Mouse (Mus musculus) ES-Bruce4 (cell line): ENCODE measurements around the gene Clcn2. TPM values are rescaled to one million over a fixed set of nuclear protein-coding genes. Genes with fewer than 3 reads are reported as not detected.
A peak's percentile ranks its signal among the peaks of the same experiment; 100 is the strongest.

ENCODE experiments used
- H3K27ac ChIP-seq: 2 replicates; pipeline ENCODE4 v1.5.1; 2012; ENCODE audit warnings: low read length, inconsistent platforms; ENCODE audit not compliant: insufficient read depth
- H3K27me3 ChIP-seq: 2 replicates; pipeline ENCODE4 v1.6.1; 2012; ENCODE audit warnings: mild to moderate bottlenecking, low read length, inconsistent platforms; ENCODE audit not compliant: control insufficient read depth, poor library complexity, insufficient read depth, severe bottlenecking
- H3K36me3 ChIP-seq: 2 replicates; pipeline ENCODE4 v1.6.1; 2012; ENCODE audit warnings: inconsistent platforms, mild to moderate bottlenecking, low read length, moderate library complexity; ENCODE audit not compliant: control insufficient read depth, poor library complexity, insufficient read depth, severe bottlenecking
- H3K4me1 ChIP-seq: one replicate; pipeline ENCODE4 v1.8.1; 2011; ENCODE audit warnings: low read length; ENCODE audit not compliant: control insufficient read depth, insufficient read depth
- H3K4me3 ChIP-seq: 2 replicates; pipeline ENCODE4 v1.5.1; 2011; ENCODE audit warnings: low read depth, mild to moderate bottlenecking, low read length
- H3K9ac ChIP-seq: 2 replicates; pipeline ENCODE4 v1.6.1; 2012; ENCODE audit warnings: low read depth, mild to moderate bottlenecking, inconsistent platforms; ENCODE audit not compliant: poor library complexity, severe bottlenecking
- H3K9me3 ChIP-seq: replicated peaks from 2 replicates; pipeline ENCODE4 v1.6.1; 2012; ENCODE audit warnings: mild to moderate bottlenecking, low read length, inconsistent platforms; ENCODE audit not compliant: control insufficient read depth, poor library complexity, insufficient read depth, severe bottlenecking
- CTCF ChIP-seq: IDR thresholded peaks from one replicate; pipeline ENCODE4 v1.8.1; 2011; ENCODE audit warnings: low read depth, low read length
- EP300 ChIP-seq: IDR thresholded peaks from 2 replicates; pipeline ENCODE4 v1.6.1; 2011; ENCODE audit warnings: low read depth, low read length; ENCODE audit not compliant: insufficient read depth
- POLR2A ChIP-seq: IDR thresholded peaks from one replicate; pipeline ENCODE4 v1.8.1; 2011; ENCODE audit warnings: low read length; ENCODE audit not compliant: insufficient read depth
- polyA plus RNA-seq: library from polyadenylated mRNA; stranded (reverse); fragments of >200 nt; gene quantifications from 2 replicates; pipeline ENCODE4 v1.2.4, GENCODE M21; 2011; ENCODE audit warnings: low read depth; ENCODE audit not compliant: missing spikeins, insufficient read depth, insufficient read length

Gene Clcn2
- polyA plus RNA-seq, 1 experiment = 8.8 TPM

GRCm38 (mm10) chr16:20693111-20693701 lies 24.3 kb downstream of the Clcn2 start, which contains the start of gene Fam131a:
Gene Fam131a, plus strand, starts transcription at chr16:20693241.
- peak within 1 kb of the TSS; percentile 41 for H3K27ac ChIP-seq

GRCm38 (mm10) chr16:20692241-20692965 lies 25.1 kb downstream of the Clcn2 start:
- no peaks in the 10 kb centered on the region for H3K9me3 ChIP-seq
- TF ChIP-seq POLR2A = no peak
- no peak for TF ChIP-seq CTCF
- no peak for TF ChIP-seq EP300
- H3K4me1 ChIP-seq = peaks cover 3% of the 10 kb centered on the region
- H3K4me3 ChIP-seq = no peak overlapping the region
- H3K9ac ChIP-seq = no peak overlapping the region
- peak overlapping the region; percentile 41; the same call in 1 of the 2 replicates for H3K27ac ChIP-seq
- no peaks in the 10 kb centered on the region for H3K27me3 ChIP-seq
- H3K36me3 ChIP-seq = peaks cover 35% of the 10 kb centered on the region

More at GRCm38 (mm10) chr16:20693111-20693701, 24.3 kb downstream of the Clcn2 start, which contains the start of gene Fam131a:
- TF ChIP-seq CTCF = no peak
- TF ChIP-seq POLR2A = no peak
- no peak for TF ChIP-seq EP300
- peak within 1 kb of the TSS; percentile 88 for H3K4me3 ChIP-seq
- H3K9ac ChIP-seq = peak within 1 kb of the TSS; percentile 47
- H3K9me3 ChIP-seq = no peaks in the 10 kb centered on the region
- H3K4me1 ChIP-seq = peaks cover 3% of the 10 kb centered on the region
- H3K27me3 ChIP-seq = no peaks in the 10 kb centered on the region
- peaks cover 28% of the 10 kb centered on the region for H3K36me3 ChIP-seq

GRCm38 (mm10) chr16:20691617-20692016 lies 25.9 kb downstream of the Clcn2 start:
- Histone ChIP-seq H3K4me1 (peaks cover 3% of the 10 kb centered on the region), H3K9me3 (no peaks in the 10 kb centered on the region), H3K9ac (no peak overlapping the region), H3K36me3 (peaks cover 43% of the 10 kb centered on the region), H3K27ac (peak overlapping the region; percentile 41), H3K4me3 (no peak overlapping the region), H3K27me3 (no peaks in the 10 kb centered on the region)
- TF ChIP-seq EP300 (no peak), POLR2A (no peak), CTCF (no peak)

- Histone ChIP-seq H3K4me1 (peaks cover 3% of the 10 kb centered on the region), H3K27me3 (no peaks in the 10 kb centered on the region), H3K36me3 (peaks cover 50% of the 10 kb centered on the region), H3K27ac (0 out of 2 replicates have a peak overlapping the region, but pooled peaks have one; percentile 26), H3K4me3 (no peak overlapping the region), H3K9ac (no peak overlapping the region), H3K9me3 (no peaks in the 10 kb centered on the region)
- TF ChIP-seq EP300 (no peak), POLR2A (no peak), CTCF (no peak)
Observed at GRCm38 (mm10) chr16:20690774-20691173, 26.8 kb downstream of the Clcn2 start.

- Histone ChIP-seq H3K9me3 (no peaks in the 10 kb centered on the region), H3K4me1 (no peaks in the 10 kb centered on the region), H3K9ac (no peak overlapping the region), H3K27me3 (no peaks in the 10 kb centered on the region), H3K4me3 (no peak overlapping the region), H3K36me3 (peaks cover 80% of the 10 kb centered on the region), H3K27ac (no peak overlapping the region)
- TF ChIP-seq CTCF = no peak
Observed at GRCm38 (mm10) chr16:20677974-20678675, 39.4 kb downstream of the Clcn2 start.

GRCm38 (mm10) chr16:20677380-20677779 lies 40.2 kb downstream of the Clcn2 start:
- H3K36me3 ChIP-seq = peaks cover 73% of the 10 kb centered on the region
- H3K9ac ChIP-seq = no peak overlapping the region
- no peak overlapping the region for H3K27ac ChIP-seq
- TF ChIP-seq CTCF = no peak
- no peak for TF ChIP-seq POLR2A
- TF ChIP-seq EP300 = no peak
- H3K27me3 ChIP-seq = no peaks in the 10 kb centered on the region
- H3K4me1 ChIP-seq = no peaks in the 10 kb centered on the region
- no peak overlapping the region for H3K4me3 ChIP-seq
- H3K9me3 ChIP-seq = no peaks in the 10 kb centered on the region
